Comparison of ENCODE assay signal across 13 mouse cellular contexts in the genomic region with DNA sequence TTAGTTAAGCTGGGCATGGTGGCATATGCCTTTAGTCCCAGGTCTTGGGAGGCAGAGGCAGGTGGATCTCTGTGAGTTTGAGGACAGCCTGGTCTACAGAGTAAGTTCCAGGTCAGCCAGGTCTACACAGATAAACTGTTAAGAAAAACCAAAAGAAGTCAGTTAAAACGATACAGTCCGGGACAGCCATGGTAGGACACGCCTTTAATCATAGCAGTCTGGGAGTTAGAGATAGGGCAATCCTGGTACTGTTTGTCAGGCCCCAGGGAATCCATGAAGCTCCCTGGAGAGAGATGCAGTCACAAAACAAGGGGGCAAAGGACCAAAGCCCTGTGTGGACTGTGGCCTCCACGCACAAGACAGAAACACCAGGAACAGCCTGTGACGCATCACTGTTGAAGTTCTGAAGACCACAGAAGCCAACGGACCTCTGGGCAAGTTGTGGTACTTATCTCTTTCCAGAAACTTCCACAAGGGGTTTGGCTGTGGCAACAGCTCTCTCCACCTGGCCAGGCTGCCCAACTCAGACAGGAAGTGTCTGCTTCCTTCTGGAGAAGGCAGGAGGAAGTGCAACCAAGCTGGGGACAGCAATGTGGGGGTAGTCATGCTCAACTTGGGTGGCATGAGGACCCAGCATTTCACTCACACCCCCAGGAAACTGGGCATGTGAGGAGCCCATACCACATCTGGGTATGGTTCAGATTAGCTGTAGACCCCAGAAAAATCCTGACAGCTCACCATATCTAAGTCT. TPM values are rescaled to one million over a fixed set of nuclear protein-coding genes. Genes with fewer than 3 reads are reported as not detected.
DNase-seq lines count a peak whose midpoint lies in the region; ATAC-seq and TF ChIP-seq lines count a peak whose summit lies in the region.
"Had no signal": no experiment of that assay in that cellular context is flagged by ENCODE, and none has a peak within 500 bp of the region (broad histone marks: within the 10 kb centered on the region; RNA-seq: fewer than 3 reads in every experiment).

No protein-coding gene starts in this region.

- TF ChIP-seq EP300 in lung, postnatal 0 days (IDR thresholded peaks at IDR 0.05): no peak

- H3K4me3 ChIP-seq in lung, postnatal 0 days (ENCODE audit: low read depth, low read length): no peak overlapping the region
- no peak overlapping the region for H3K4me3 ChIP-seq in lung, adult 2 months (replicated peaks; ENCODE audit: extremely low read depth, low read depth, low read length)
- H3K4me3 ChIP-seq in liver, embryonic 15.5 days (replicated peaks): no peak overlapping the region
- H3K4me3 ChIP-seq in small intestine, adult 2 months (ENCODE audit: low read depth, low read length): no peak overlapping the region
- no peak overlapping the region for H3K4me3 ChIP-seq in neural tube, embryonic 15.5 days (replicated peaks)
- no peak overlapping the region for H3K4me3 ChIP-seq in kidney, embryonic 14.5 days (ENCODE audit: low read length)
- H3K4me3 ChIP-seq: embryonic facial prominence, embryonic 15.5 days; hindbrain, embryonic 12.5 days; limb, embryonic 12.5 days; neural tube, embryonic 13.5 days had no signal

- H3K27ac ChIP-seq in lung, postnatal 0 days (ENCODE audit: low read length): no peak overlapping the region
- H3K27ac ChIP-seq in liver, embryonic 15.5 days (replicated peaks): peak overlapping the region; percentile 58
- H3K27ac ChIP-seq in small intestine, adult 2 months (ENCODE audit: insufficient read depth, low read depth, low read length): peak overlapping the region; percentile 10; the same call in 1 of the 2 replicates
- H3K27ac ChIP-seq in neural tube, embryonic 15.5 days (replicated peaks): no peak overlapping the region
- no peak overlapping the region for H3K27ac ChIP-seq in kidney, embryonic 14.5 days (ENCODE audit: low read depth, low read length)
- H3K27ac ChIP-seq: embryonic facial prominence, embryonic 15.5 days; hindbrain, embryonic 12.5 days; limb, embryonic 12.5 days; neural tube, embryonic 13.5 days; stomach, postnatal 0 days had no signal

- no peak for TF ChIP-seq CTCF in lung, postnatal 0 days (IDR thresholded peaks at IDR 0.05)
- TF ChIP-seq CTCF in lung, adult 2 months (IDR thresholded peaks at IDR 0.05; ENCODE audit: insufficient read depth, low read length): no peak
- no peak for TF ChIP-seq CTCF in small intestine, adult 2 months (IDR thresholded peaks at IDR 0.05; ENCODE audit: extremely low read depth, insufficient read length, insufficient replicate concordance, low read depth, low read length)

- no peak overlapping the region for H3K4me2 ChIP-seq in lung, postnatal 0 days (replicated peaks; ENCODE audit: low read depth, low read length)
- H3K4me2 ChIP-seq in liver, embryonic 15.5 days: peak overlapping the region; percentile 24
- H3K4me2 ChIP-seq in neural tube, embryonic 15.5 days: no peak overlapping the region
- H3K4me2 ChIP-seq in kidney, embryonic 14.5 days (replicated peaks; ENCODE audit: low read depth, low read length): no peak overlapping the region
- H3K4me2 ChIP-seq: embryonic facial prominence, embryonic 15.5 days; hindbrain, embryonic 12.5 days; limb, embryonic 12.5 days; neural tube, embryonic 13.5 days had no signal

- H3K4me1 ChIP-seq in lung, postnatal 0 days (ENCODE audit: insufficient read depth, low read depth, low read length): peaks cover 6% of the 10 kb centered on the region; the same call in 1 of the 2 replicates
- peaks cover 6% of the 10 kb centered on the region for H3K4me1 ChIP-seq in lung, adult 2 months (ENCODE audit: control insufficient read depth, insufficient read depth, low read length)
- H3K4me1 ChIP-seq in liver, embryonic 15.5 days (replicated peaks): peaks cover 55% of the 10 kb centered on the region
- peaks cover 25% of the 10 kb centered on the region for H3K4me1 ChIP-seq in small intestine, adult 2 months (ENCODE audit: control insufficient read depth, insufficient read depth, insufficient read length, low read length)
- H3K4me1 ChIP-seq in neural tube, embryonic 15.5 days: no peaks in the 10 kb centered on the region
- H3K4me1 ChIP-seq in kidney, embryonic 14.5 days (ENCODE audit: control insufficient read depth, insufficient read depth, low read length): no peaks in the 10 kb centered on the region
- H3K4me1 ChIP-seq: neural tube, embryonic 13.5 days had no signal

- no peaks in the 10 kb centered on the region for H3K9me3 ChIP-seq in lung, postnatal 0 days (ENCODE audit: low read length)
- H3K9me3 ChIP-seq in liver, embryonic 15.5 days (replicated peaks): no peaks in the 10 kb centered on the region
- no peaks in the 10 kb centered on the region for H3K9me3 ChIP-seq in neural tube, embryonic 15.5 days (replicated peaks)
- no peaks in the 10 kb centered on the region for H3K9me3 ChIP-seq in kidney, embryonic 14.5 days (ENCODE audit: control insufficient read depth, low read length)
- H3K9me3 ChIP-seq: embryonic facial prominence, embryonic 15.5 days; hindbrain, embryonic 12.5 days; limb, embryonic 12.5 days; neural tube, embryonic 13.5 days had no signal

- no peaks in the 10 kb centered on the region for H3K27me3 ChIP-seq in lung, postnatal 0 days (replicated peaks; ENCODE audit: insufficient read depth, low read length)
- H3K27me3 ChIP-seq in liver, embryonic 15.5 days: 0 out of 2 replicates have a peak, but pooled peaks cover 4% of the 10 kb centered on the region
- no peaks in the 10 kb centered on the region for H3K27me3 ChIP-seq in small intestine, adult 2 months (ENCODE audit: control insufficient read depth, insufficient read depth, low read length)
- H3K27me3 ChIP-seq in neural tube, embryonic 15.5 days (replicated peaks): peaks cover 15% of the 10 kb centered on the region
- peaks cover 4% of the 10 kb centered on the region; the same call in 1 of the 2 replicates for H3K27me3 ChIP-seq in kidney, embryonic 14.5 days (ENCODE audit: control insufficient read depth, insufficient read depth, low read length)

- no peak for DNase-seq in lung, postnatal 0 days (ENCODE audit: low spot score)
- DNase-seq in lung, adult 2 months: no peak
- DNase-seq in brain, adult 2 months (ENCODE audit: low read depth, low spot score): peak; percentile 42
- DNase-seq in gastrocnemius, postnatal 36 days: no peak

- H3K9ac ChIP-seq in lung, postnatal 0 days (replicated peaks; ENCODE audit: low read depth): no peak overlapping the region
- no peak overlapping the region for H3K9ac ChIP-seq in liver, embryonic 15.5 days
- H3K9ac ChIP-seq in neural tube, embryonic 15.5 days (replicated peaks): no peak overlapping the region
- H3K9ac ChIP-seq in kidney, embryonic 14.5 days (ENCODE audit: low read depth, low read length): no peak overlapping the region
- H3K9ac ChIP-seq: embryonic facial prominence, embryonic 15.5 days; hindbrain, embryonic 12.5 days; limb, embryonic 12.5 days; neural tube, embryonic 13.5 days had no signal

- WGBS in lung, postnatal 0 days: 66% methylated on average over 6 of the region's 6 CpGs
- 65% methylated on average over 6 of the region's 6 CpGs for WGBS in lung, adult 2 months
- 8% methylated on average over 6 of the region's 6 CpGs for WGBS in liver, embryonic 15.5 days (ENCODE audit: insufficient replicate concordance)
- WGBS in small intestine, adult 2 months: 43% methylated on average over 6 of the region's 6 CpGs
- WGBS in neural tube, embryonic 15.5 days: 92% methylated on average over 6 of the region's 6 CpGs
- WGBS in kidney, embryonic 14.5 days: 85% methylated on average over 6 of the region's 6 CpGs

- 0 out of 2 replicates have a peak, but pooled peaks have one; percentile 16 for ATAC-seq in lung, postnatal 0 days
- ATAC-seq in liver, embryonic 15.5 days (ENCODE audit: insufficient read depth): peak; percentile 76
- ATAC-seq in neural tube, embryonic 15.5 days (ENCODE audit: low FRiP score): no peak
- no peak for ATAC-seq in kidney, embryonic 14.5 days (ENCODE audit: low FRiP score, low TSS enrichment)

- intact Hi-C loops in gastrocnemius, postnatal 36 days (cut with DNase I): loop anchor here (2.0 to 5.0 kb wide), 2 partner anchors 29 to 83 kb away; partner anchors contain the start of gene Tle6

- no peaks in the 10 kb centered on the region for H3K36me3 ChIP-seq in lung, postnatal 0 days (ENCODE audit: insufficient read depth, low read length)
- H3K36me3 ChIP-seq in liver, embryonic 15.5 days (replicated peaks): peaks cover 3% of the 10 kb centered on the region; the same call in 1 of the 2 replicates
- H3K36me3 ChIP-seq in small intestine, adult 2 months (ENCODE audit: control insufficient read depth, insufficient read depth, low read length): no peaks in the 10 kb centered on the region
- no peaks in the 10 kb centered on the region for H3K36me3 ChIP-seq in neural tube, embryonic 15.5 days
- no peaks in the 10 kb centered on the region for H3K36me3 ChIP-seq in kidney, embryonic 14.5 days (ENCODE audit: control insufficient read depth, insufficient read depth, low read length)
- H3K36me3 ChIP-seq: embryonic facial prominence, embryonic 15.5 days; hindbrain, embryonic 12.5 days; limb, embryonic 12.5 days; neural tube, embryonic 13.5 days had no signal

- TF ChIP-seq POLR2A in lung, adult 2 months (IDR thresholded peaks at IDR 0.05; ENCODE audit: borderline replicate concordance, extremely low read depth, low read depth, low read length): no peak
- no peak for TF ChIP-seq POLR2A in small intestine, adult 2 months (IDR thresholded peaks at IDR 0.05; ENCODE audit: low read depth, low read length)

RNA-seq across cellular contexts. Expression of gene Gna15, which starts 4.6 kb away (rescaled TPM):
- 4.2 and 4.6 TPM in 2 replicates for polyA plus RNA-seq in lung, postnatal 0 days (2015; fragmentation: Nextera tagmentation; extraction: Ambion mirVana)
- 8.5 and 9.5 TPM in 2 replicates for polyA plus RNA-seq in lung, adult 2 months (2012; rRNA removed)
- 4.3 and 5.6 TPM in 2 replicates for polyA plus RNA-seq in liver, embryonic 15.5 days (2015; fragmentation: Nextera tagmentation; extraction: Ambion mirVana)
- polyA plus RNA-seq in small intestine, adult 2 months (2012; rRNA removed): 1.5 and 3.0 TPM in 2 replicates
- 1.7 and 2.6 TPM in 2 replicates for polyA plus RNA-seq in neural tube, embryonic 15.5 days (2015; fragmentation: Nextera tagmentation; extraction: Ambion mirVana)
- 0.23 and 0.60 TPM in 2 replicates for polyA plus RNA-seq in kidney, embryonic 14.5 days (2014; fragmentation: Nextera tagmentation; extraction: Ambion mirVana)
- under 1 TPM in 1 of 2 experiments, not detected in 1; 0.20 TPM for total RNA-seq in gastrocnemius, postnatal 36 days (2021)

RNA-seq across cellular contexts. Expression of gene S1pr4, which starts 19.5 kb away (rescaled TPM):
- 19.0 and 19.3 TPM in 2 replicates for polyA plus RNA-seq in lung, postnatal 0 days (2015; fragmentation: Nextera tagmentation; extraction: Ambion mirVana)
- 40.3 and 47.5 TPM in 2 replicates for polyA plus RNA-seq in lung, adult 2 months (2012; rRNA removed)
- 4.1 and 5.4 TPM in 2 replicates for polyA plus RNA-seq in liver, embryonic 15.5 days (2015; fragmentation: Nextera tagmentation; extraction: Ambion mirVana)
- 4.0 and 5.6 TPM in 2 replicates for polyA plus RNA-seq in small intestine, adult 2 months (2012; rRNA removed)
- 0.69 and 2.1 TPM in 2 replicates for polyA plus RNA-seq in neural tube, embryonic 15.5 days (2015; fragmentation: Nextera tagmentation; extraction: Ambion mirVana)
- 0.41 and 0.54 TPM in 2 replicates for polyA plus RNA-seq in kidney, embryonic 14.5 days (2014; fragmentation: Nextera tagmentation; extraction: Ambion mirVana)
- total RNA-seq in gastrocnemius, postnatal 36 days (2021): 1 to 10 TPM in 1 of 2 experiments, under 1 TPM in 1; 0.46 to 1.5 TPM

RNA-seq across cellular contexts. Expression of gene Ncln, which starts 23.2 kb away (rescaled TPM):
- polyA plus RNA-seq in lung, postnatal 0 days (2015; fragmentation: Nextera tagmentation; extraction: Ambion mirVana): 40.7 and 46.7 TPM in 2 replicates
- polyA plus RNA-seq in lung, adult 2 months (2012; rRNA removed): 197 and 203 TPM in 2 replicates
- 43.7 and 52.0 TPM in 2 replicates for polyA plus RNA-seq in liver, embryonic 15.5 days (2015; fragmentation: Nextera tagmentation; extraction: Ambion mirVana)
- polyA plus RNA-seq in small intestine, adult 2 months (2012; rRNA removed): 196 and 354 TPM in 2 replicates
- 68.5 and 70.3 TPM in 2 replicates for polyA plus RNA-seq in neural tube, embryonic 15.5 days (2015; fragmentation: Nextera tagmentation; extraction: Ambion mirVana)
- 59.1 and 76.6 TPM in 2 replicates for polyA plus RNA-seq in kidney, embryonic 14.5 days (2014; fragmentation: Nextera tagmentation; extraction: Ambion mirVana)
- total RNA-seq in gastrocnemius, postnatal 36 days (2021): 10 to 100 TPM; 42.1 to 44.9 TPM

RNA-seq across cellular contexts. Expression of gene Gna11, which starts 25.6 kb away (rescaled TPM):
- 62.5 and 63.2 TPM in 2 replicates for polyA plus RNA-seq in lung, postnatal 0 days (2015; fragmentation: Nextera tagmentation; extraction: Ambion mirVana)
- polyA plus RNA-seq in lung, adult 2 months (2012; rRNA removed): 114 and 117 TPM in 2 replicates
- 20.3 and 24.6 TPM in 2 replicates for polyA plus RNA-seq in liver, embryonic 15.5 days (2015; fragmentation: Nextera tagmentation; extraction: Ambion mirVana)
- 318 and 828 TPM in 2 replicates for polyA plus RNA-seq in small intestine, adult 2 months (2012; rRNA removed)
- 91.1 and 102 TPM in 2 replicates for polyA plus RNA-seq in neural tube, embryonic 15.5 days (2015; fragmentation: Nextera tagmentation; extraction: Ambion mirVana)
- 77.7 and 89.2 TPM in 2 replicates for polyA plus RNA-seq in kidney, embryonic 14.5 days (2014; fragmentation: Nextera tagmentation; extraction: Ambion mirVana)
- total RNA-seq in gastrocnemius, postnatal 36 days (2021): 10 to 100 TPM; 23.6 TPM

RNA-seq across cellular contexts. Expression of gene Celf5, which starts 36.9 kb away (rescaled TPM):
- 0.08 and 0.11 TPM in 2 replicates for polyA plus RNA-seq in lung, postnatal 0 days (2015; fragmentation: Nextera tagmentation; extraction: Ambion mirVana)
- polyA plus RNA-seq in lung, adult 2 months (2012; rRNA removed): 0.92 and 1.1 TPM in 2 replicates
- polyA plus RNA-seq in liver, embryonic 15.5 days (2015; fragmentation: Nextera tagmentation; extraction: Ambion mirVana): 0.02 TPM in 1 of 2 replicates, not detected in the other
- polyA plus RNA-seq in small intestine, adult 2 months (2012; rRNA removed): 1.1 and 3.3 TPM in 2 replicates
- polyA plus RNA-seq in neural tube, embryonic 15.5 days (2015; fragmentation: Nextera tagmentation; extraction: Ambion mirVana): 54.8 and 62.5 TPM in 2 replicates
- polyA plus RNA-seq in kidney, embryonic 14.5 days (2014; fragmentation: Nextera tagmentation; extraction: Ambion mirVana): 0.28 and 0.36 TPM in 2 replicates
- total RNA-seq in gastrocnemius, postnatal 36 days (2021): not detected

Comparison
In these comparisons a context has a peak if more than half of its experiments do, and no peak if none do; other contexts are left out.
1. ATAC-seq: peak in lung, postnatal 0 days (single experiment) and liver, embryonic 15.5 days (single experiment); none in neural tube, embryonic 15.5 days (single experiment) and kidney, embryonic 14.5 days (single experiment).
2. H3K27ac ChIP-seq: peak in liver, embryonic 15.5 days (single experiment) and small intestine, adult 2 months (single experiment); none in lung, postnatal 0 days (single experiment), neural tube, embryonic 15.5 days (single experiment) and kidney, embryonic 14.5 days (single experiment).